Mouse (Mus musculus): ENCODE results near the gene Fbrs. TPM values are rescaled to one million over a fixed set of nuclear protein-coding genes. Genes with fewer than 3 reads are reported as not detected.

Gene Fbrs
- polyA plus RNA-seq, 1 experiment from 2014 or later: 12.0 TPM

DNA sequence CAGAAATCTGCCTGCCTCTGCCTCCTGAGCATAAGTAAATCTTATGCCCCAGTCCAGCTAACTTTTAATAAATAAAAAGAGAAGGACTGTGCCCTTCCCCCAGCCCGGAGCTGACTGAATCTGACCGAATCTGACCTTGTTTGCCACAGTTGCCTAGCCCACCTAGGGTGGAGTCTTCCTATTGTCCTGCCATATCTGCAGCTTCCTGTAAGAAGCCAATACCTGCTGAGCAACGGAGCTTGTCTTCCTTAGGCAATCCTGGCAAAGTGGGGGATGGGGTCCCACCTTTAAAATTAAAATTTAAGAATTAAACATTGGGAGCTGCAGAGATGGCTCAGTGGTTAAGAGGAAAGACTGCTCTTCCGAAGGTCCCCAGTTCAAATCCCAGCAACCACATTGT, 12.4 kb upstream of the Fbrs start:
- 92% methylated on average over 4 of the region's 4 CpGs for WGBS
- H3K9me3 ChIP-seq: 0 out of 2 replicates have a peak, but pooled peaks cover 6% of the 10 kb centered on the region
- H3K27me3 ChIP-seq (ENCODE audit: insufficient read depth, poor library complexity, severe bottlenecking): no peaks in the 10 kb centered on the region
- peaks cover 79% of the 10 kb centered on the region for H3K36me3 ChIP-seq
- peaks cover 13% of the 10 kb centered on the region for H3K4me1 ChIP-seq (replicated peaks)
- no peak overlapping the region for H3K4me3 ChIP-seq
- DNase-seq (ENCODE audit: low spot score): no peak
- H3K27ac ChIP-seq: no peak overlapping the region

DNA sequence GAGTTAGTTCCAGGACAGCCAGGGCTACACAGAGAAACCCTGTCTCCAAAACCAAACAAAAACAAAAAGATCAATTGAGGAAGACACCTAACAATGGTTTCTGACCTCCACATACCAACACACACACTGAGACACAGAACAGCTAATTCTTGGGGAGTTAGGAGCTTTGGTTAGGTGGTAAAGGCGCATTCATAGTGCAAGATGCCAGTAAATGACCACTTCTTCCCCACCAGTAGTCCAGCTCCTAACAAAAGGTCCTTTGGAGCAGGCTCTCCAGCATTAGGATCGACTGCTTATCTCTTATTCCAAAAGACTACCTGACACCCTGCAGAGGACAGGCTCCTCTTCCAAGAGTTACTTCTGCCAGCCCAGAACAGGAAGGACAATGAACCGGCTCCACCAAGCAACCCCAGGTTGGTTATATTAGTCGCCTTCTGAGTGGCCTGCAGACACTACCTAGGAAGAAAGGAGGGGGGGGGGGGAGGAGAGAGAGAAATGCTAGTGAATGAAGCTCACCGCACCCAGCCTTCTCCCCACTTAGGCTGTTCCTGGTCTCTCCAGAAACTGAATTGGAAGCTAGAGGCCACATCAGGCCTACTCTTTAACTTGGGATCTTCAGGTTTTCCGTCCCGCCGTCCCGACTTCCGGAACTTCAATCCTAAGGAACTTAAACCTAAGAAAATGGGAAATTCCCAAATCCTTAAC, 8.8 kb upstream of the Fbrs start:
- peak overlapping the region; percentile 98 for H3K27ac ChIP-seq
- WGBS: 11% methylated on average over 10 of the region's 10 CpGs
- H3K4me1 ChIP-seq (replicated peaks): peaks cover 30% of the 10 kb centered on the region
- H3K9me3 ChIP-seq: 0 out of 2 replicates have a peak, but pooled peaks cover 6% of the 10 kb centered on the region
- DNase-seq (ENCODE audit: low spot score): peak; percentile 50
- H3K4me3 ChIP-seq: peak overlapping the region; percentile 96
- no peaks in the 10 kb centered on the region for H3K27me3 ChIP-seq (ENCODE audit: insufficient read depth, poor library complexity, severe bottlenecking)
- H3K36me3 ChIP-seq: peaks cover 70% of the 10 kb centered on the region

DNA sequence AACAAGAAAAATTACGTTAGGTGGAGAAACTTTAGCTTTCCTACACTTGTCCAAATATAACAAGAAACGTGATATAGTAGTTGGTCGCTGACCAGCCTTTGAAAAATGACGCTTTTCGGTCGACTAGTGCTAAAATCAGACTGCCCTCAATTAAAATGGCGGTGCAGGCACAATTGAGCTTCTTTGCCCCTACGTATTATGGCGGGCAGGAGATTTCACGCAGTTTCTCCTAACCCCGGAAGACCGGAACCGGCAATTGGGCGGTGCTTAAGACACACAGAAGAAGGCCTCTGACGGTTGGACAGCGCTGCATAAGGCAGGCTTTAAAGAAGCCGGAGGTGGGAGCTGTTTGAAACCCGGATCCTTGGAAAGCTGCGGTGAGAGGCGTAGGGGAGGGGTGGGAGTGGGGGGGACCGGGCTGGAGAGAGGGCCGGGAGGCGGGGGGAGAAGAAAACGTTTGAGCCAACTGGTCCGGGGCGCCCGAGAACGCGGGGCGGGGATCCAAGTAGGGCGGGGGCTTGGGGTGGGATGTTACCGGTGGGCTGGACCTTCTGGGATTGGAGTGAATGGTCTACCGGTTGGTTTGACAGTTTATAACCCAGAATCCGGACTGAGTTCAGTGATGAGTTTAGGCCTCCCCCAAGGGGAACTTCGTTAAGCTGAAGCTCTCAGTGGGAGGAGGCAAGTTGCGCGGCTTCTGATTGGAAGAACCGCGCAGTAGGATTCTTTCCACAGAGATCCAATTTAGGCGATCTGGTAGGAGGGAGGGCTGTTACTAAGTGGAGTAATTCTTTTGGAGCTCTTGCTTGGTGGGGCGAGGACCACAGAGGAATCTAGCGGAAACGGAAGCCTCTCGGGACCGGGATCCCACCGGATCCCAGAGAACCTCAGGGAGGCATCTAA, 8.0 kb upstream of the Fbrs start:
- H3K27me3 ChIP-seq (ENCODE audit: insufficient read depth, poor library complexity, severe bottlenecking): no peaks in the 10 kb centered on the region
- WGBS: under 1% methylated on average over 46 of the region's 46 CpGs
- H3K4me1 ChIP-seq (replicated peaks): peaks cover 30% of the 10 kb centered on the region
- DNase-seq (ENCODE audit: low spot score): peak; percentile 94
- H3K36me3 ChIP-seq: peaks cover 70% of the 10 kb centered on the region
- H3K9me3 ChIP-seq: 0 out of 2 replicates have a peak, but pooled peaks cover 6% of the 10 kb centered on the region
- H3K27ac ChIP-seq: peak overlapping the region; percentile 98
- peak overlapping the region; percentile 96 for H3K4me3 ChIP-seq

DNA sequence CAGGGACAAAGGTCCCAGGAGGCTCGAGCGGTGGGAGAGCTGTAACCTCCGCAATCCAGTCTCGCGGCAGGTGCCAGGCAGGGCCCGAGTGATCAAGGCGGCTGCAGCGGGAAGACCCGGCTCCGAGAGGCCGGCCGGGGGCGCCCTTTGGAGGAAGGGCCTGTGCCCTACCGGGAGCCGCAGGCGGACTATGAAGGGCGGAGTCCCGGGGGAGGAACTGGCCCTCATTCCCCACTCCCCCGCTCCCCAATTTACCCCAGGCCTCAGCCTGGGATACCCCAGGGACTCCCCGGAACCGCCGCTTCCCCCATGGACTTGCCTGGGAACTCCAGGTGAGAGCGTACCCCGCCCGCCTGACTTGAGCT, 7.4 kb upstream of the Fbrs start:
- Histone ChIP-seq H3K36me3 (peaks cover 70% of the 10 kb centered on the region), H3K9me3 (0 out of 2 replicates have a peak, but pooled peaks cover 4% of the 10 kb centered on the region), H3K4me3 (peak overlapping the region; percentile 96), H3K27me3 (ENCODE audit: insufficient read depth, poor library complexity, severe bottlenecking) (no peaks in the 10 kb centered on the region), H3K4me1 (replicated peaks) (peaks cover 34% of the 10 kb centered on the region), H3K27ac (peak overlapping the region; percentile 98)
- DNase-seq (ENCODE audit: low spot score): peak; percentile 63
- WGBS: 0% methylated on average over 25 of the region's 25 CpGs

DNA sequence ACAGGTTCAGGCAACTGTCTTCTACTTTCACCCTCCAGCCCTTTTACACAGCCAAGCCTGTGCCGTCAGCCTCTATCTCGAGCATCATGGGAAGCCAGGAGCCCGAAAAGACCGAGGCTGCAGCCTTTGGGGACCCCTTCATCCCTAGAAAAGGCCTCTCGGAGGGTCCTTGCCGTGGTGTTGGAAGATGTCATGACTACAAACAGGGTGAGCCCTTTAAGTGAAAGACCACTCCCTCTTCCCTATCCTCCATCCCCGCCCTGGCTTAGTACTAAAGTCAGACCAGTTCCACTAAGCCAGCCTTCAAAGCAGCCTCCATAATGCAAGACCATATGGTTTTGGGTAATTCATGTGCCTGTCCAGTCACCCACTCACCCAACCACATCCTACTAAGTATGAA, 6.9 kb upstream of the Fbrs start:
- no peaks in the 10 kb centered on the region for H3K27me3 ChIP-seq (ENCODE audit: insufficient read depth, poor library complexity, severe bottlenecking)
- DNase-seq (ENCODE audit: low spot score): no peak
- H3K4me1 ChIP-seq (replicated peaks): peaks cover 38% of the 10 kb centered on the region
- H3K4me3 ChIP-seq: peak overlapping the region; percentile 96
- WGBS: 2% methylated on average over 7 of the region's 7 CpGs
- 0 out of 2 replicates have a peak, but pooled peaks cover 3% of the 10 kb centered on the region for H3K9me3 ChIP-seq
- peaks cover 70% of the 10 kb centered on the region for H3K36me3 ChIP-seq
- H3K27ac ChIP-seq: peak overlapping the region; percentile 98

DNA sequence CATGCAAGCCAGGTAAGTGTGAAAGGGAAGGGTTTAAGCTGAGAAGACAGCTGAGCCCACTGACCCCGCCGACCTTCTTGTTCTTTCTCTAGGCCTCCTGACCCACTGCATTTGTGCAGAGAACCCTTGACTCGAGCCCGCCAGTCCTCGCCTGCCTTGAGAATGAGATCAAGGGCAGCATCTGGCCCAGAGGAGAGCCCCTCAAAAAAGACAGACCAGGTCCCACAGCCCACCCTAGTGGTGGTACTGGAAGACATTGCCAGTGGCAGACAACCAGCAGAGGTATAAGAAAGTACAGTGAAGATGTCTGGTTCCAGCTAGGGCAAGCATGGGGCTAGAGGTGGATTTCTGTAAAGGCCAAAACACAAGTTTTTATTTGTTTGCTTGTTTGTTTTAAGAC, 5.3 kb upstream of the Fbrs start:
- Histone ChIP-seq H3K9me3 (no peaks in the 10 kb centered on the region), H3K27ac (no peak overlapping the region), H3K36me3 (peaks cover 55% of the 10 kb centered on the region), H3K27me3 (ENCODE audit: insufficient read depth, poor library complexity, severe bottlenecking) (no peaks in the 10 kb centered on the region), H3K4me3 (no peak overlapping the region), H3K4me1 (replicated peaks) (peaks cover 47% of the 10 kb centered on the region)
- 85% methylated on average over 5 of the region's 5 CpGs for WGBS
- no peak for DNase-seq (ENCODE audit: low spot score)

DNA sequence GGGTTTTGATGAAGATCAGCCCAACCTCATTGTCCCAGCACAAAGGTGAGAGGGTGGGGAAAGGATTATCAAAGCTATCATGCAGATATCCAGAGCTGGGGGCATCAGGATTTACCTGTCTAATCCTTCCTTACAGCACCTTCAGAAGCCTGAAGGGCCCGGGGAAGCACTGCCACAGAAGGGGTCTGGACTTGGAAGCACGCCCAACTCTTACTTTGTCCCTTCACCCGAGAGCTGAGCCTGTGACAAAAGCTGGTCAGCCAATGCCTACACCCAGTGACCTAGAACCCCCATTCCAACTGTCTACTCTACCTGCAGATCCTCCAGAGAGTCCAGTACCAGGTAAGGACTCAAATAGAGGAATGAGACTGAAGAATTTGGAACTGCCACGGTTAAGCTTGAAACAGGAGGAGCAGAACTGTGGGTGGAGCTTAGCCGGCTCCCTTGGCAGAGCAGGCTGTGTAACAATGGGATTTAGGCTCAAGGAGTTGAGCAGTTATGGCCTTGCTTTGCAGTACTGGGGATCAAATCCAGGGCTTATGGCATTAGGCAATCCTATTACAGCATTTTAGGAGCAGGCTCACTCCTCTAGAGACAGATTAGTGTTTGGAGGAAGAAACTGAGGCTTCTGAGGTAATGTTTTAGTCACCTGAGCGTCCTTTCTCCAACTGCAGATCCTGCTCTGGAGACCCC, 4.5 kb upstream of the Fbrs start:
- H3K27me3 ChIP-seq (ENCODE audit: insufficient read depth, poor library complexity, severe bottlenecking): no peaks in the 10 kb centered on the region
- DNase-seq (ENCODE audit: low spot score): no peak
- WGBS: 84% methylated on average over 6 of the region's 6 CpGs
- H3K4me1 ChIP-seq (replicated peaks): peaks cover 43% of the 10 kb centered on the region
- no peak overlapping the region for H3K27ac ChIP-seq
- peaks cover 46% of the 10 kb centered on the region for H3K36me3 ChIP-seq
- no peaks in the 10 kb centered on the region for H3K9me3 ChIP-seq
- H3K4me3 ChIP-seq: no peak overlapping the region

DNA sequence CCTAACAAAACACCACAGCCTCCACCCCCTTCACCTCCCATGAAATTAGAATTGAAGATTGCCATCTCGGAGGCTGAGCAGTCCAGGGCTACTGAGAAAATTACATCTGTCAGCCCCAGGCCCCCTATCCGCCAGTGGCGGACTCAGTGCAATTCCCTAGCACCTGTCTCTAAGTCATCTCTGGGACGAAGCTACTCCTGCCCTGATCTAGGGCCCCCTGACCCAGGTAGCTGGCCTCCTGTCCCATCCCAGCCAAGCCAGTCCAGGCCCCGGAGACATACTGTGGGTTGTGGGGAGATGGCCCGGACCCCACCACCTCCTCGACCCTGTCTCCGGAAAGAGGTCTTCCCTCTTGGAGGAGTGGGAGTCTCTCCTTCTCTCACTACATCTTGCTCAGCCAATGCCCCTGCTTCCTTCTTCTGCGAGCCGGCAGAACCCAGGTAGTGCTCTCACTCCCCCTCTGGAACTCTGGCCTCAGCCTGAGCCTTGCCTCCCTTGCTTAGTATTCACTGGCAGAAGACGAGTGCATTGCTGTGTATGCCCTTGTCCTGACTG, 3.7 kb upstream of the Fbrs start:
- DNase-seq (ENCODE audit: low spot score): no peak
- H3K9me3 ChIP-seq: no peaks in the 10 kb centered on the region
- H3K36me3 ChIP-seq: peaks cover 49% of the 10 kb centered on the region
- peaks cover 44% of the 10 kb centered on the region for H3K4me1 ChIP-seq (replicated peaks)
- peak overlapping the region; percentile 13; the same call in 1 of the 2 replicates for H3K4me3 ChIP-seq
- WGBS: 93% methylated on average over 11 of the region's 11 CpGs
- H3K27me3 ChIP-seq (ENCODE audit: insufficient read depth, poor library complexity, severe bottlenecking): no peaks in the 10 kb centered on the region
- H3K27ac ChIP-seq: no peak overlapping the region

DNA sequence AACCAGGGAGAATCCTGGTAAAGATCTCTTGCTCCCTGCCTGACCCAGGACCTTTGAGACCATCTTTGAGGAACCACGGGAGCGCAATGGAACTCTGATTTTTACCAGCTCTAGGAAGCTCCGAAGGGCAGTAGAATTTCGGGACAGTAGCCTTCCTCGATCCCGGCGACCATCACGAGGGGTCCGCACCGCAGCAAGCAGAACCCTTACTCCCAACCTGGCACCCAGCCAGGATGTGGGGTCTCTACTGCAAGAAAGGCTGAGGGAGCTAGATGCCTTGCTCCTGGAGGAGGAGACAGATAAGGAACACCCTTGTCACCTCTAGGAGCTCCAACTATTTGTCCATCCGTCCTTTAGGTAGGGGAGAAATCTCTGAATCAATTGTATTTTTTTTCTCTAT, 2.7 kb upstream of the Fbrs start:
- WGBS: 94% methylated on average over 11 of the region's 11 CpGs
- no peaks in the 10 kb centered on the region for H3K27me3 ChIP-seq (ENCODE audit: insufficient read depth, poor library complexity, severe bottlenecking)
- no peaks in the 10 kb centered on the region for H3K9me3 ChIP-seq
- no peak for DNase-seq (ENCODE audit: low spot score)
- H3K27ac ChIP-seq: no peak overlapping the region
- peaks cover 51% of the 10 kb centered on the region for H3K4me1 ChIP-seq (replicated peaks)
- H3K4me3 ChIP-seq: 0 out of 2 replicates have a peak overlapping the region, but pooled peaks have one; percentile 11
- peaks cover 60% of the 10 kb centered on the region for H3K36me3 ChIP-seq

DNA sequence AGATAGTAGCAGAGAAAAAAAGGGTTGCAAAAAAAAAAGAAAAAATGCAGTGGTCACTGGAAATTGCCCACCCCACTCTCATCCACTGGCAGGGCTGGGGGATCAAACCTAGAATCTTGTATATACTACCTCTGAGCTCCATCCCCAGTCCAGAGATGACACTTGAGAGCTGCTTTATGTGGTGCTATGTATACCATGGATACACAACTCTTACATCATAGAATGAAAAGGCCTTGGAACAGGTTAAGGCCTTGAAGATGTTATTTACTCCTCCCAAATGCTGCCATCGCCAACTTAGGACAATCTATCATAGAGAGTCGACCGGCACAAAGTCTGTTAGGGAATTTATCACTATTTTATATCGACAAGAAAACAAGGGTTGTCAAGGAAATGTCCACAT, 2.1 kb upstream of the Fbrs start:
- Histone ChIP-seq H3K9me3 (no peaks in the 10 kb centered on the region), H3K4me3 (peak overlapping the region; percentile 100), H3K36me3 (peaks cover 65% of the 10 kb centered on the region), H3K27ac (no peak overlapping the region), H3K27me3 (ENCODE audit: insufficient read depth, poor library complexity, severe bottlenecking) (no peaks in the 10 kb centered on the region), H3K4me1 (replicated peaks) (peaks cover 49% of the 10 kb centered on the region)
- 82% methylated on average over 4 of the region's 4 CpGs for WGBS
- no peak for DNase-seq (ENCODE audit: low spot score)

DNA sequence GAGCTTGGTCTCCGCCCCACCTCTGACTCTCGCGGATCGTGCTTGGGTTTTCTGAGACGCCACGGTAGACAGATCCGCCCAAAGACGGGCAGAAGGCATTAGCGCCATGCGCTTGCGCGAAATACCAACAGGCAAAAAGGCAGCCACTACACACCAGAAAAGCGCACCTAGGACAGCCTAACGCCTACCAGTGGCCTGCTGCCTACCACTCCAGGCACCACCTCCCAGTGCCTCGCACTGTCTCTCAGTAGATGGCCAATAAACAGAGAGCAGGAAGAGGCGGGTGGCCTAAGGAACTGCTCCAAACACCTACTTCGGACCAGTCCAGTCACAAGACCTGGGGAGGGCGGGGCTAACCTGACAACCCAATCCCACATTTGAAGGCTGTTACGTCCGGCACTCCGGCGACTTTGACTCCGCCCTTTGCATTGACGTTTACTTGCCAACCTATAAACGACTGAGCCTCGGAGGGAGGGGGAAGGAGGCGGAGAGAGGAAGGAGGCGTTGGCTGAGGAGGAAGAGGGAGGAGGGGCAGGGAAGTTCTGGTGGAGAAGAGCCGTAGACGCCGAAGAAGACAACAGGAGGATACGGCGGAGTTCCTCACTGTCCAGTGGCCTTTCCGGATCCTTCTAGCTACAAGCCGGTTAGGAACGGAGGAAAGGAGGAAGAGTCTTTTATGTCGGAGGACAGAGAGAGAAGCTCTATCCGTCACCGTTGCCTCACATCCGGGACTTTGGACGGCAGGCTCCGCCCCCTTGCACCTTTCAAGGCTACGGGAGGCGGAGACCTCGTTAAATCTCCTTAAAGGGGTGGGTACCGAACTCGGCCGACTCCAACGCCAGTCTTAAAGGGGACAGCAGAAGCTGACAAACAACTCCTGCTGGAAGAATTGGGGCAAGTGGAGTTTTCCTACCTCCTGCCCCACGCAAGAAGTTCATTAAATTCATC, 1.0 kb upstream of the Fbrs start:
- no peaks in the 10 kb centered on the region for H3K9me3 ChIP-seq
- H3K4me3 ChIP-seq: peak overlapping the region; percentile 100
- WGBS: under 1% methylated on average over 50 of the region's 50 CpGs
- peaks cover 72% of the 10 kb centered on the region for H3K36me3 ChIP-seq
- DNase-seq (ENCODE audit: low spot score): peak; percentile 98
- H3K27me3 ChIP-seq (ENCODE audit: insufficient read depth, poor library complexity, severe bottlenecking): no peaks in the 10 kb centered on the region
- H3K27ac ChIP-seq: peak overlapping the region; percentile 96
- H3K4me1 ChIP-seq (replicated peaks): peaks cover 45% of the 10 kb centered on the region

All from hindbrain, embryonic 10.5 days (tissue).